Mouse (Mus musculus): ENCODE results near the gene Ncor2.

Gene Ncor2

GRCm38 (mm10) chr5:125148686-125149085, 30.3 kb downstream of the Ncor2 start:
- no peak for DNase-seq (ENCODE audit: low spot score)

- DNase-seq (ENCODE audit: low spot score): no peak
Measured at GRCm38 (mm10) chr5:125148173-125148572, 30.8 kb downstream of the Ncor2 start.

- DNase-seq (ENCODE audit: low spot score): no peak
Measured at GRCm38 (mm10) chr5:125147124-125147523, 31.9 kb downstream of the Ncor2 start.

- DNase-seq (ENCODE audit: low spot score): no peak
Measured at GRCm38 (mm10) chr5:125143114-125143872, 35.7 kb downstream of the Ncor2 start.

GRCm38 (mm10) chr5:125141916-125142315, 37.1 kb downstream of the Ncor2 start:
- DNase-seq (ENCODE audit: low spot score): no peak

- peak; percentile 50 for DNase-seq (ENCODE audit: low spot score)
Measured at GRCm38 (mm10) chr5:125141525-125141880, 37.5 kb downstream of the Ncor2 start.

GRCm38 (mm10) chr5:125140832-125141524, 38.0 kb downstream of the Ncor2 start:
- DNase-seq (ENCODE audit: low spot score): peak; percentile 97

- DNase-seq (ENCODE audit: low spot score): no peak
Measured at GRCm38 (mm10) chr5:125140151-125140699, 38.8 kb downstream of the Ncor2 start.

GRCm38 (mm10) chr5:125139669-125140068, 39.4 kb downstream of the Ncor2 start:
- no peak for DNase-seq (ENCODE audit: low spot score)

GRCm38 (mm10) chr5:125138841-125139430, 40.1 kb downstream of the Ncor2 start:
- DNase-seq (ENCODE audit: low spot score): no peak

GRCm38 (mm10) chr5:125137672-125138285, 41.2 kb downstream of the Ncor2 start:
- no peak for DNase-seq (ENCODE audit: low spot score)

- DNase-seq (ENCODE audit: low spot score): no peak
Measured at GRCm38 (mm10) chr5:125136996-125137671, 41.9 kb downstream of the Ncor2 start.

GRCm38 (mm10) chr5:125136296-125136995, 42.6 kb downstream of the Ncor2 start:
- no peak for DNase-seq (ENCODE audit: low spot score)

- no peak for DNase-seq (ENCODE audit: low spot score)
Measured at GRCm38 (mm10) chr5:125134795-125135468, 44.1 kb downstream of the Ncor2 start.

GRCm38 (mm10) chr5:125134391-125134790, 44.6 kb downstream of the Ncor2 start:
- no peak for DNase-seq (ENCODE audit: low spot score)

GRCm38 (mm10) chr5:125133651-125134050, 45.4 kb downstream of the Ncor2 start:
- DNase-seq (ENCODE audit: low spot score): no peak

- DNase-seq (ENCODE audit: low spot score): no peak
Measured at GRCm38 (mm10) chr5:125132566-125133260, 46.3 kb downstream of the Ncor2 start.

GRCm38 (mm10) chr5:125132069-125132468, 47.0 kb downstream of the Ncor2 start:
- no peak for DNase-seq (ENCODE audit: low spot score)

- DNase-seq (ENCODE audit: low spot score): no peak
Measured at GRCm38 (mm10) chr5:125130406-125130805, 48.6 kb downstream of the Ncor2 start.

- DNase-seq (ENCODE audit: low spot score): no peak
Measured at GRCm38 (mm10) chr5:125128939-125129385, 50.1 kb downstream of the Ncor2 start.

All from layer of hippocampus, adult 9-10 months (tissue).